Mouse (Mus musculus): ENCODE results near the gene Vps26b. TPM values are rescaled to one million over a fixed set of nuclear protein-coding genes. Genes with fewer than 3 reads are reported as not detected.
A peak's percentile ranks its signal among the peaks of the same experiment; 100 is the strongest.

Vps26b gene
- 100 to 1,000 TPM in 1 of 2 experiments, 10 to 100 TPM in 1; 94.4 to 105 TPM for total RNA-seq (2021)

- peak; percentile 94 to 95 for DNase-seq (ENCODE audit: low spot score in 2 of 2)
- intact Hi-C loops (cut with DNase I) = no loop called here
Measured at GRCm38 (mm10) chr9:27029828-27030762, at the start of gene Vps26b, which contains the start of gene Ncapd3. TSS of gene Vps26b (minus strand) at chr9:27030065. TSS of gene Ncapd3 (plus strand) at chr9:27030175.

- intact Hi-C loops (cut with DNase I) = no loop called here
Measured at GRCm38 (mm10) chr9:27075812-27076211, 45.9 kb upstream of the Vps26b start.

GRCm38 (mm10) chr9:27074677-27075076, 44.8 kb upstream of the Vps26b start:
- intact Hi-C loops (cut with DNase I) = no loop called here
- DNase-seq (ENCODE audit: low spot score in 2 of 2) = no peak

More at GRCm38 (mm10) chr9:27075812-27076211, 45.9 kb upstream of the Vps26b start:
- DNase-seq (ENCODE audit: low spot score in 2 of 2) = no peak

- no peak for DNase-seq (ENCODE audit: low spot score in 2 of 2)
- intact Hi-C loops (cut with DNase I) = no loop called here
Measured at GRCm38 (mm10) chr9:27070895-27071294, 41.0 kb upstream of the Vps26b start.

GRCm38 (mm10) chr9:27058341-27058740, 28.5 kb upstream of the Vps26b start:
- DNase-seq (ENCODE audit: low spot score in 2 of 2) = peak; percentile 37 to 41
- intact Hi-C loops (cut with DNase I) = no loop called here

- intact Hi-C loops (cut with DNase I) = no loop called here
- no peak for DNase-seq (ENCODE audit: low spot score in 2 of 2)
Measured at GRCm38 (mm10) chr9:27049492-27049891, 19.6 kb upstream of the Vps26b start.

- intact Hi-C loops (cut with DNase I) = no loop called here
- no peak for DNase-seq (ENCODE audit: low spot score in 2 of 2)
Measured at GRCm38 (mm10) chr9:27043892-27044291, 14.0 kb upstream of the Vps26b start.

- no peak for DNase-seq (ENCODE audit: low spot score in 2 of 2)
- intact Hi-C loops (cut with DNase I) = no loop called here
Measured at GRCm38 (mm10) chr9:27030763-27031100, 867 bp upstream of the Vps26b start.

- peak; percentile 61 to 68 for DNase-seq (ENCODE audit: low spot score in 2 of 2)
- intact Hi-C loops (cut with DNase I) = no loop called here
Measured at GRCm38 (mm10) chr9:27029022-27029827, 640 bp downstream of the Vps26b start.

- intact Hi-C loops (cut with DNase I) = no loop called here
Measured at GRCm38 (mm10) chr9:27026708-27027107, 3.2 kb downstream of the Vps26b start.

GRCm38 (mm10) chr9:27023681-27024080, 6.2 kb downstream of the Vps26b start:
- intact Hi-C loops (cut with DNase I) = no loop called here
- DNase-seq (ENCODE audit: low spot score in 2 of 2) = no peak

More at GRCm38 (mm10) chr9:27026708-27027107, 3.2 kb downstream of the Vps26b start:
- DNase-seq (ENCODE audit: low spot score in 2 of 2) = no peak

GRCm38 (mm10) chr9:27018961-27019360, 10.9 kb downstream of the Vps26b start:
- intact Hi-C loops (cut with DNase I) = no loop called here
- no peak for DNase-seq (ENCODE audit: low spot score in 2 of 2)

GRCm38 (mm10) chr9:27011572-27011971, 18.3 kb downstream of the Vps26b start:
- intact Hi-C loops (cut with DNase I) = no loop called here
- no peak for DNase-seq (ENCODE audit: low spot score in 2 of 2)

GRCm38 (mm10) chr9:27009231-27009630, 20.6 kb downstream of the Vps26b start:
- intact Hi-C loops (cut with DNase I) = no loop called here
- no peak for DNase-seq (ENCODE audit: low spot score in 2 of 2)

- no peak for DNase-seq (ENCODE audit: low spot score in 2 of 2)
- intact Hi-C loops (cut with DNase I) = no loop called here
Measured at GRCm38 (mm10) chr9:27006866-27007265, 23.0 kb downstream of the Vps26b start.

- intact Hi-C loops (cut with DNase I) = no loop called here
- no peak for DNase-seq (ENCODE audit: low spot score in 2 of 2)
Measured at GRCm38 (mm10) chr9:27005933-27006332, 23.9 kb downstream of the Vps26b start.

- no peak for DNase-seq (ENCODE audit: low spot score in 2 of 2)
- intact Hi-C loops (cut with DNase I) = no loop called here
Measured at GRCm38 (mm10) chr9:27005231-27005630, 24.6 kb downstream of the Vps26b start.

- intact Hi-C loops (cut with DNase I) = no loop called here
- peak; percentile 92 to 94 for DNase-seq (ENCODE audit: low spot score in 2 of 2)
Measured at GRCm38 (mm10) chr9:26999461-27000395, 30.1 kb downstream of the Vps26b start, which contains the start of the genes Acad8 and Thyn1. TSS of gene Acad8 (minus strand) at chr9:26999566. TSS of gene Thyn1 (plus strand) at chr9:26999710.
